Mouse (Mus musculus) olfactory bulb, adult 2 months (tissue): ENCODE data around the gene Amd1.

Experiments used
- CTCF ChIP-seq: fragments of 200-500 bp; IDR thresholded peaks from 2 replicates; pipeline ENCODE4 v1.5.1; 2012; ENCODE audit warnings: low read depth, mild to moderate bottlenecking, low read length, moderate library complexity; ENCODE audit not compliant: insufficient read depth
- POLR2A ChIP-seq: fragments of 200-500 bp; IDR thresholded peaks from 2 replicates; pipeline ENCODE4 v1.6.1; 2012; ENCODE audit warnings: mild to moderate bottlenecking, low read depth, low read length, moderate library complexity; ENCODE audit not compliant: insufficient read depth

DNA sequence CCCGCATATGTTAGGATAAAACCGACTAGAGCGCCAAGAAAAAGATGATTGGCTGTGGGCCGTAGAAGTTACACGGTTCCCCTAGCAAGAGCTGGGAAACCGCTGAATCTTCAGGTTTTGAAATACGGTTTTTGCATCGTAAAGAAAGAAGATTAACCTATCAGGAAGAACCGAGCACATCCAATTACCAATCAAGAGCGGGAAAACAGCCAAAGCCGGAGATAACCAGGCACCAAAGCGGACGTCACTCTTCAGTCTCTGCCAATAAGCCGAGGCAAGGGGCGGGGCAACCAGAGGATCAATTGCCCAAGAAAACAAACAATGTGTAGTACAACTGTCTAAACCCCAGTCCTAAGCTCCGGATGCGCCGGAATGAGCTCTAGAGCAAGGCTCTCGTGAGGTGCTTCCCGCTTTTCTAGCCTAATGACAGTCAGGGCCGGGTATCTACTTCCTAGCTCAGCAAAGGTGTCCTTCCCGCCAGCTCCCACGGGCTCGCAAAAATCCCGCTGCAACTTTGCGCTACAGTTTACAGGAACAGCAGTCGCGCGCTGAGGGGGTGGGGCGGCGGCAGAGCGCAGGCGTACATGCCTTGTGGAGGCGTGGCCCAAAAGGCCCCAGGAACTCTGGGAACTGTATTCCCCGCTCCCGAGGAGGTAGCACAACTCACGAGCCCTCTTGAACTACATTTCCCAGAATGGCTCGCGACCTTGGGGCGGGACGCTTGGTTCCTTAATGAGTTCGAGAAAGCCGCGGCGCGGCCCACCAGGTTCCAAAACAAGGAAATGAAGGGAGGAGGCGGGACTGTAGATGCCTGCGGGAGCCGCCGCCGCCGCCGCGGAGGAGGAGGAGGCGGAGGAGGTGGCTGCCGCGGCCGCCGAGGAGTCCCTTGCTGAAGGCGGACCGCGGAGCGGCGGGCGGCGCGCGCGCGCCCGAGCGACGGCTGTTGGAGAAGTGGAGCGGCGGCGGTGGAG lies 46.9 kb upstream of the Amd1 start:
- TF ChIP-seq POLR2A (peak; percentile 58), CTCF (no peak)
